Mouse (Mus musculus) hindbrain, embryonic 12.5 days (tissue): ENCODE measurements around the gene F2rl3. TPM values are rescaled to one million over a fixed set of nuclear protein-coding genes. Genes with fewer than 3 reads are reported as not detected.

Source experiments
- ATAC-seq: fragments of 200-750 bp; cut with Nextera tagmentation; 2 replicates; pipeline ENCODE4 v1.8.0; 2017; ENCODE audit warnings: moderate TSS enrichment; ENCODE audit not compliant: low FRiP score
- H3K27ac ChIP-seq: fragments of 300-500 bp; sonication (generic); 2 replicates; pipeline ENCODE4 v1.5.1; 2016; ENCODE audit warnings: mild to moderate bottlenecking
- H3K27me3 ChIP-seq: fragments of 300-500 bp; sonication (generic); 2 replicates; pipeline ENCODE4 v1.6.1; 2016; ENCODE audit warnings: mild to moderate bottlenecking
- H3K36me3 ChIP-seq: fragments of 300-500 bp; sonication (generic); 2 replicates; pipeline ENCODE4 v1.6.1; 2016; ENCODE audit warnings: mild to moderate bottlenecking
- H3K4me1 ChIP-seq: fragments of 300-500 bp; sonication (generic); 2 replicates; pipeline ENCODE4 v1.6.1; 2016
- H3K4me2 ChIP-seq: fragments of 300-500 bp; sonication (generic); replicated peaks from 2 replicates; pipeline ENCODE4 v1.6.1; 2016; ENCODE audit warnings: mild to moderate bottlenecking
- H3K4me3 ChIP-seq: fragments of 300-500 bp; sonication (generic); 2 replicates; pipeline ENCODE4 v1.5.1; 2016; ENCODE audit warnings: mild to moderate bottlenecking
- H3K9ac ChIP-seq: fragments of 300-500 bp; sonication (generic); 2 replicates; pipeline ENCODE4 v1.6.1; 2016; ENCODE audit warnings: mild to moderate bottlenecking, moderate library complexity
- H3K9me3 ChIP-seq: fragments of 300-500 bp; sonication (generic); replicated peaks from 2 replicates; pipeline ENCODE4 v1.6.1; 2016; ENCODE audit warnings: mild to moderate bottlenecking
- WGBS: fragments of 180-500 bp; shearing (Covaris S2); methylation state at CpG from one replicate; pipeline ENCODE4 v1.1.7; 2016; 5-methylcytosine and 5-hydroxymethylcytosine counted together
- polyA plus RNA-seq: library from polyadenylated mRNA; unstranded; fragments of >200 nt; fragmentation: Nextera tagmentation; extraction: Ambion mirVana; gene quantifications from 2 replicates; pipeline ENCODE4 v1.2.1, GENCODE M21; 2016

The F2rl3 gene
- polyA plus RNA-seq, 1 experiment from 2014 or later, result 1.3 TPM

- Histone ChIP-seq H3K4me1 (no peaks in the 10 kb centered on the region), H3K4me2 (no peak overlapping the region), H3K27ac (no peak overlapping the region), H3K36me3 (no peaks in the 10 kb centered on the region), H3K9ac (no peak overlapping the region), H3K4me3 (no peak overlapping the region), H3K9me3 (no peaks in the 10 kb centered on the region), H3K27me3 (no peaks in the 10 kb centered on the region)
- WGBS, result 91% methylated on average over 4 of the region's 4 CpGs
- ATAC-seq, result no peak
These were observed 19.0 kb downstream of the F2rl3 start for GRCm38 (mm10) chr8:72780644-72781043.

- no peak overlapping the region for H3K27ac ChIP-seq
- H3K4me3 ChIP-seq, result no peak overlapping the region
- no peaks in the 10 kb centered on the region for H3K27me3 ChIP-seq
- no peak for ATAC-seq
- no peak overlapping the region for H3K9ac ChIP-seq
- H3K36me3 ChIP-seq, result no peaks in the 10 kb centered on the region
- H3K4me2 ChIP-seq, result no peak overlapping the region
- H3K4me1 ChIP-seq, result no peaks in the 10 kb centered on the region
- WGBS, result 76% methylated on average over 2 of the region's 2 CpGs
- no peaks in the 10 kb centered on the region for H3K9me3 ChIP-seq
These were observed 39.9 kb downstream of the F2rl3 start for GRCm38 (mm10) chr8:72801583-72801982.

GRCm38 (mm10) chr8:72812690-72813089 lies 51.0 kb downstream of the F2rl3 start:
- H3K4me3 ChIP-seq, result no peak overlapping the region
- no peak for ATAC-seq
- 89% methylated on average over 3 of the region's 3 CpGs for WGBS
- no peaks in the 10 kb centered on the region for H3K27me3 ChIP-seq
- H3K27ac ChIP-seq, result no peak overlapping the region
- H3K4me2 ChIP-seq, result no peak overlapping the region
- peaks cover 12% of the 10 kb centered on the region; the same call in 1 of the 2 replicates for H3K36me3 ChIP-seq
- no peaks in the 10 kb centered on the region for H3K9me3 ChIP-seq
- H3K4me1 ChIP-seq, result no peaks in the 10 kb centered on the region
- no peak overlapping the region for H3K9ac ChIP-seq

Other genes starting within 250 kb of the F2rl3 start
- gene Med26, start 213.6 kb upstream of the F2rl3 start, polyA plus RNA-seq, result 17.7 and 22.0 TPM in 2 replicates
- 121 and 124 TPM in 2 replicates for gene Smim7, start 190.8 kb upstream of the F2rl3 start, polyA plus RNA-seq
- 14.7 and 14.8 TPM in 2 replicates for gene Tmem38a, start 189.8 kb upstream of the F2rl3 start, polyA plus RNA-seq
- 0.64 and 0.68 TPM in 2 replicates for gene Nwd1, start 115.2 kb upstream of the F2rl3 start, polyA plus RNA-seq
- gene Sin3b, start 38.6 kb upstream of the F2rl3 start, polyA plus RNA-seq, result 149 and 163 TPM in 2 replicates